Mouse (Mus musculus) midbrain, embryonic 16.5 days (tissue): Measurements from ENCODE around the gene Abca17. TPM values are rescaled to one million over a fixed set of nuclear protein-coding genes. Genes with fewer than 3 reads are reported as not detected.

Experiments used
- ATAC-seq: fragments of 200-750 bp; cut with Nextera tagmentation; 2 replicates; pipeline ENCODE4 v1.8.0; 2017; ENCODE audit warnings: moderate TSS enrichment
- H3K27ac ChIP-seq: fragments of 300-500 bp; sonication (generic); 2 replicates; pipeline ENCODE4 v1.5.1; 2014; ENCODE audit warnings: mild to moderate bottlenecking, low read length, mixed read lengths
- H3K27me3 ChIP-seq: fragments of 300-500 bp; sonication (generic); 2 replicates; pipeline ENCODE4 v1.6.1; 2014; ENCODE audit warnings: low read depth, low read length, mixed read lengths; ENCODE audit not compliant: control insufficient read depth, insufficient read depth
- H3K36me3 ChIP-seq: fragments of 300-500 bp; sonication (generic); 2 replicates; pipeline ENCODE4 v1.6.1; 2014; ENCODE audit warnings: mild to moderate bottlenecking, low read length, moderate library complexity, mixed read lengths; ENCODE audit not compliant: control insufficient read depth, insufficient read depth
- H3K4me1 ChIP-seq: fragments of 300-500 bp; sonication (generic); 2 replicates; pipeline ENCODE4 v1.6.1; 2014; ENCODE audit warnings: mild to moderate bottlenecking, low read length, mixed read lengths; ENCODE audit not compliant: control insufficient read depth, insufficient read depth
- H3K4me2 ChIP-seq: fragments of 300-500 bp; sonication (generic); 2 replicates; pipeline ENCODE4 v1.6.1; 2014; ENCODE audit warnings: mild to moderate bottlenecking, low read length, mixed read lengths
- H3K4me3 ChIP-seq: fragments of 300-500 bp; sonication (generic); 2 replicates; pipeline ENCODE4 v1.5.1; 2014; ENCODE audit warnings: low read depth, mild to moderate bottlenecking, low read length, moderate library complexity, mixed read lengths
- H3K9ac ChIP-seq: fragments of 300-500 bp; sonication (generic); 2 replicates; pipeline ENCODE4 v1.6.1; 2014; ENCODE audit warnings: low read depth, low read length, mixed read lengths
- H3K9me3 ChIP-seq: fragments of 300-500 bp; sonication (generic); replicated peaks from 2 replicates; pipeline ENCODE4 v1.6.1; 2014; ENCODE audit warnings: mild to moderate bottlenecking, low read length, mixed read lengths; ENCODE audit not compliant: control insufficient read depth, poor library complexity, severe bottlenecking
- WGBS: fragments of 180-500 bp; shearing (Covaris S2); extraction: QIAGEN DNeasy Blood & Tissue Kit; methylation state at CpG from one replicate; pipeline ENCODE4 v1.1.7; 2014; 5-methylcytosine and 5-hydroxymethylcytosine counted together
- polyA plus RNA-seq: library from polyadenylated mRNA; unstranded; fragments of >200 nt; fragmentation: Nextera tagmentation; extraction: Ambion mirVana; gene quantifications from 2 replicates; pipeline ENCODE4 v1.2.1, GENCODE M21; 2015

The Abca17 gene
- polyA plus RNA-seq = 0.55 and 0.83 TPM in 2 replicates

- H3K4me2 ChIP-seq = peak within 1 kb of the TSS; percentile 68
- H3K4me3 ChIP-seq = peak within 1 kb of the TSS; percentile 88
- peak; percentile 47 for ATAC-seq
- H3K36me3 ChIP-seq = 0 out of 2 replicates have a peak, but pooled peaks cover 2% of the 10 kb centered on the region
- peaks cover 26% of the 10 kb centered on the region for H3K4me1 ChIP-seq
- H3K27me3 ChIP-seq = no peaks in the 10 kb centered on the region
- peak within 1 kb of the TSS; percentile 93 for H3K9ac ChIP-seq
- H3K9me3 ChIP-seq = no peaks in the 10 kb centered on the region
- 2% methylated on average over 42 of the region's 42 CpGs for WGBS
- H3K27ac ChIP-seq = peak within 1 kb of the TSS; percentile 78
Measured at GRCm38 (mm10) chr17:24350926-24351759, at the start of gene Abca17. Abca17 (minus strand) TSS chr17:24351068.

GRCm38 (mm10) chr17:24394456-24394855 is 43.6 kb upstream of the Abca17 start:
- no peak overlapping the region for H3K4me3 ChIP-seq
- H3K9me3 ChIP-seq = no peaks in the 10 kb centered on the region
- no peaks in the 10 kb centered on the region for H3K27me3 ChIP-seq
- peaks cover 33% of the 10 kb centered on the region for H3K36me3 ChIP-seq
- no peaks in the 10 kb centered on the region for H3K4me1 ChIP-seq
- H3K27ac ChIP-seq = no peak overlapping the region
- H3K4me2 ChIP-seq = no peak overlapping the region
- 92% methylated on average over 7 of the region's 7 CpGs for WGBS
- ATAC-seq = no peak
- no peak overlapping the region for H3K9ac ChIP-seq

- Histone ChIP-seq H3K27ac (no peak overlapping the region), H3K4me3 (no peak overlapping the region), H3K36me3 (peaks cover 30% of the 10 kb centered on the region), H3K27me3 (no peaks in the 10 kb centered on the region), H3K9ac (no peak overlapping the region), H3K9me3 (no peaks in the 10 kb centered on the region), H3K4me2 (no peak overlapping the region), H3K4me1 (no peaks in the 10 kb centered on the region)
- WGBS = 44% methylated on average over 4 of the region's 4 CpGs
- ATAC-seq = no peak
Measured at GRCm38 (mm10) chr17:24393527-24393926, 42.7 kb upstream of the Abca17 start.

GRCm38 (mm10) chr17:24391149-24391548 is 40.3 kb upstream of the Abca17 start:
- Histone ChIP-seq H3K4me2 (no peak overlapping the region), H3K27me3 (no peaks in the 10 kb centered on the region), H3K9me3 (no peaks in the 10 kb centered on the region), H3K9ac (no peak overlapping the region), H3K36me3 (peaks cover 32% of the 10 kb centered on the region), H3K4me1 (no peaks in the 10 kb centered on the region), H3K4me3 (no peak overlapping the region), H3K27ac (no peak overlapping the region)
- WGBS = 67% methylated on average over 8 of the region's 8 CpGs
- no peak for ATAC-seq

- 5% methylated on average over 2 of the region's 2 CpGs for WGBS
- Histone ChIP-seq H3K27me3 (no peaks in the 10 kb centered on the region), H3K4me1 (no peaks in the 10 kb centered on the region), H3K9me3 (no peaks in the 10 kb centered on the region), H3K4me2 (no peak overlapping the region), H3K4me3 (no peak overlapping the region), H3K27ac (no peak overlapping the region), H3K36me3 (peaks cover 38% of the 10 kb centered on the region), H3K9ac (no peak overlapping the region)
- ATAC-seq = no peak
Measured at GRCm38 (mm10) chr17:24389865-24390264, 39.0 kb upstream of the Abca17 start.

GRCm38 (mm10) chr17:24388711-24389110 is 37.8 kb upstream of the Abca17 start:
- ATAC-seq = no peak
- WGBS = 89% methylated on average over 5 of the region's 5 CpGs
- no peaks in the 10 kb centered on the region for H3K4me1 ChIP-seq
- H3K36me3 ChIP-seq = peaks cover 41% of the 10 kb centered on the region
- H3K4me3 ChIP-seq = no peak overlapping the region
- no peaks in the 10 kb centered on the region for H3K27me3 ChIP-seq
- no peak overlapping the region for H3K4me2 ChIP-seq
- H3K9me3 ChIP-seq = no peaks in the 10 kb centered on the region
- H3K9ac ChIP-seq = no peak overlapping the region
- no peak overlapping the region for H3K27ac ChIP-seq

- H3K4me3 ChIP-seq = no peak overlapping the region
- no peak overlapping the region for H3K4me2 ChIP-seq
- no peaks in the 10 kb centered on the region for H3K27me3 ChIP-seq
- no peaks in the 10 kb centered on the region for H3K9me3 ChIP-seq
- H3K27ac ChIP-seq = no peak overlapping the region
- 81% methylated on average over 8 of the region's 8 CpGs for WGBS
- H3K36me3 ChIP-seq = peaks cover 40% of the 10 kb centered on the region
- no peak for ATAC-seq
- H3K9ac ChIP-seq = no peak overlapping the region
- no peaks in the 10 kb centered on the region for H3K4me1 ChIP-seq
Measured at GRCm38 (mm10) chr17:24383789-24384188, 32.9 kb upstream of the Abca17 start.

- H3K9me3 ChIP-seq = no peaks in the 10 kb centered on the region
- no peak overlapping the region for H3K27ac ChIP-seq
- no peaks in the 10 kb centered on the region for H3K27me3 ChIP-seq
- no peak overlapping the region for H3K4me2 ChIP-seq
- peaks cover 41% of the 10 kb centered on the region for H3K36me3 ChIP-seq
- H3K4me3 ChIP-seq = no peak overlapping the region
- no peak overlapping the region for H3K9ac ChIP-seq
- no peak for ATAC-seq
- 94% methylated on average over 2 of the region's 2 CpGs for WGBS
- no peaks in the 10 kb centered on the region for H3K4me1 ChIP-seq
Measured at GRCm38 (mm10) chr17:24378496-24378895, 27.6 kb upstream of the Abca17 start.

GRCm38 (mm10) chr17:24375886-24376285 is 25.0 kb upstream of the Abca17 start:
- Histone ChIP-seq H3K4me3 (no peak overlapping the region), H3K9ac (no peak overlapping the region), H3K4me2 (no peak overlapping the region), H3K36me3 (peaks cover 43% of the 10 kb centered on the region), H3K27ac (no peak overlapping the region), H3K4me1 (no peaks in the 10 kb centered on the region), H3K27me3 (no peaks in the 10 kb centered on the region), H3K9me3 (no peaks in the 10 kb centered on the region)
- 89% methylated on average over 6 of the region's 6 CpGs for WGBS
- ATAC-seq = no peak
